Mouse (Mus musculus) left cerebral cortex, adult 8-10 months (tissue): ENCODE data around the gene Nav1. TPM values are rescaled to one million over a fixed set of nuclear protein-coding genes. Genes with fewer than 3 reads are reported as not detected.

ENCODE experiments used
- DNase-seq, 2 experiments: peaks; one replicate each; pipeline ENCODE4 v3.0.0; 2022; ENCODE audit warnings: low spot score in 2 of 2
- total RNA-seq, 4 experiments: library from RNA; stranded (reverse); gene quantifications; 2 replicates each; pipeline ENCODE4 v1.2.4; 2022

The Nav1 gene
- total RNA-seq, 4 experiments from 2014 or later = 44.9 to 49.3 (median 46.5) TPM

GRCm38 (mm10) chr1:135553615-135554014 is 53.5 kb downstream of the Nav1 start:
- no peak for DNase-seq

- no peak for DNase-seq
These were observed 53.9 kb downstream of the Nav1 start for GRCm38 (mm10) chr1:135553154-135553553.

GRCm38 (mm10) chr1:135550886-135551285 is 56.2 kb downstream of the Nav1 start:
- no peak for DNase-seq

- no peak for DNase-seq
These were observed 58.3 kb downstream of the Nav1 start for GRCm38 (mm10) chr1:135548750-135549149.

- no peak for DNase-seq
These were observed 61.0 kb downstream of the Nav1 start for GRCm38 (mm10) chr1:135546099-135546498.

GRCm38 (mm10) chr1:135544504-135545146 is 62.5 kb downstream of the Nav1 start:
- peak; percentile 66 to 73 for DNase-seq

- no peak for DNase-seq
These were observed 64.0 kb downstream of the Nav1 start for GRCm38 (mm10) chr1:135542841-135543810.

- no peak for DNase-seq
These were observed 65.0 kb downstream of the Nav1 start for GRCm38 (mm10) chr1:135542080-135542479.

GRCm38 (mm10) chr1:135540270-135540669 is 66.8 kb downstream of the Nav1 start:
- DNase-seq = peak; percentile 74 to 83

GRCm38 (mm10) chr1:135538441-135539265 is 68.4 kb downstream of the Nav1 start:
- DNase-seq = no peak

- DNase-seq = no peak
These were observed 70.3 kb downstream of the Nav1 start for GRCm38 (mm10) chr1:135536822-135537221.

GRCm38 (mm10) chr1:135536326-135536725 is 70.8 kb downstream of the Nav1 start:
- no peak for DNase-seq

GRCm38 (mm10) chr1:135535256-135535655 is 71.8 kb downstream of the Nav1 start:
- no peak for DNase-seq

- no peak for DNase-seq
These were observed 72.3 kb downstream of the Nav1 start for GRCm38 (mm10) chr1:135534782-135535181.

GRCm38 (mm10) chr1:135534070-135534469 is 73.0 kb downstream of the Nav1 start:
- no peak for DNase-seq

GRCm38 (mm10) chr1:135532383-135532782 is 74.7 kb downstream of the Nav1 start:
- DNase-seq = no peak

- DNase-seq = no peak
These were observed 75.1 kb downstream of the Nav1 start for GRCm38 (mm10) chr1:135531981-135532380.

GRCm38 (mm10) chr1:135531081-135531480 is 76.0 kb downstream of the Nav1 start:
- DNase-seq = no peak

- DNase-seq = no peak
These were observed 82.6 kb downstream of the Nav1 start for GRCm38 (mm10) chr1:135524518-135524860.

GRCm38 (mm10) chr1:135523780-135524517 is 83.1 kb downstream of the Nav1 start:
- DNase-seq = no peak

- no peak for DNase-seq
These were observed 83.8 kb downstream of the Nav1 start for GRCm38 (mm10) chr1:135523344-135523743.
